Mouse (Mus musculus) C2C12 (cell line): ENCODE measurements around the gene Fcho1. TPM values are rescaled to one million over a fixed set of nuclear protein-coding genes. Genes with fewer than 3 reads are reported as not detected.
"Not testable (repeated sequence)": the region's sequence is repeated elsewhere in the genome, so short reads cannot be mapped to it uniquely, and the experiment has no call there.

Source experiments
- H3K27me3 ChIP-seq: one replicate; pipeline ENCODE4 v1.6.1; 2011; ENCODE audit not compliant: control insufficient read depth, insufficient read depth, insufficient read length
- H3K36me3 ChIP-seq: one replicate; pipeline ENCODE4 v1.6.1; 2011; ENCODE audit not compliant: control insufficient read depth, insufficient read depth
- H3K4me3 ChIP-seq: one replicate; pipeline ENCODE4 v1.5.1; 2011; ENCODE audit warnings: mild to moderate bottlenecking, control low read depth; ENCODE audit not compliant: poor library complexity, insufficient read depth, severe bottlenecking
- H3K79me2 ChIP-seq: one replicate; pipeline ENCODE4 v1.6.1; 2011; ENCODE audit not compliant: control insufficient read depth, insufficient read depth
- H3K79me3 ChIP-seq: one replicate; pipeline ENCODE4 v1.6.1; 2011; ENCODE audit warnings: low read depth, control low read depth
- H3ac ChIP-seq: one replicate; pipeline ENCODE3; 2011; ENCODE audit warnings: low read depth; ENCODE audit not compliant: control insufficient read depth, insufficient read length
- CEBPB ChIP-seq: IDR thresholded peaks from one replicate; pipeline ENCODE4 v1.6.1; 2011; ENCODE audit warnings: low read depth, mild to moderate bottlenecking, control low read depth, moderate library complexity
- CTCF ChIP-seq: IDR thresholded peaks from one replicate; pipeline ENCODE4 v1.5.1; 2011; ENCODE audit not compliant: control insufficient read depth, insufficient read depth, insufficient read length
- FOSL1 ChIP-seq: IDR thresholded peaks from one replicate; pipeline ENCODE4 v1.8.0; 2011; ENCODE audit warnings: mild to moderate bottlenecking, low read length; ENCODE audit not compliant: poor library complexity, insufficient read depth, severe bottlenecking
- MAX ChIP-seq: IDR thresholded peaks from one replicate; pipeline ENCODE4 v1.6.1; 2011; ENCODE audit warnings: mild to moderate bottlenecking, control low read depth
- MYOD1 ChIP-seq: IDR thresholded peaks from one replicate; pipeline ENCODE4 v1.6.1; 2011; ENCODE audit warnings: low read depth; ENCODE audit not compliant: control insufficient read depth, insufficient read length
- MYOG ChIP-seq: IDR thresholded peaks from one replicate; pipeline ENCODE4 v1.6.1; 2011; ENCODE audit not compliant: control insufficient read depth, insufficient read length; ENCODE audit errors: extremely low read depth
- USF1 ChIP-seq: IDR thresholded peaks from one replicate; pipeline ENCODE4 v1.6.1; 2011; ENCODE audit warnings: low read depth, mild to moderate bottlenecking, control low read depth, moderate library complexity
- polyA plus RNA-seq: library from polyadenylated mRNA; unstranded; fragments of >200 nt; fragmentation: generic; extraction: Trizol; gene quantifications from one replicate; pipeline ENCODE4 v1.2.1, GENCODE M21; 2012; ENCODE audit warnings: missing spikeins

Gene Fcho1
- polyA plus RNA-seq, 1 experiment: not detected

GRCm38 (mm10) chr8:71709134-71709799 is 16.2 kb downstream of the Fcho1 start:
- H3K4me3 ChIP-seq: no peak overlapping the region

DNA sequence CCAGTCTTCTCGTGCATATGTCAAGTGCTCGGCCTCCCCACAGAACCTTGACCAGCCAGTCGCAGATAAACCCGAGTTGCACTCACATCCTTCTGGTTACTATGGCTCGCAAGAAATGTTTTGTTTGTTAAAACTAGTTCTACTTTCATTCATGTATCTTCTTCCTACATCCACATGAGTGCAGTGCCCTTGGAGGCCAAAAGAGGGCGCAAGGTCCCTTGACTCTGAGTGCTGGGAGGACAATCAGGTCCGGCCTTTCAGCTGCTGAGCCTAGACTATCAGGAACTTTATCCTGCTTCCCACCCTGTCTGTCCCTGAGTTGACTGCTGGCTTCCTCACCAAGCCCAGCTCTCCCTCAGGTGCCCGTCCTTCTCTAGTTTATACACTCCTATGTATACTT is 17.6 kb downstream of the Fcho1 start:
- no peak for TF ChIP-seq MYOG
- TF ChIP-seq CTCF: peak; percentile 27
- Histone ChIP-seq H3ac (no peak overlapping the region), H3K4me3 (no peak overlapping the region), H3K36me3 (no peaks in the 10 kb centered on the region), H3K27me3 (peaks cover 27% of the 10 kb centered on the region), H3K79me3 (no peaks in the 10 kb centered on the region), H3K79me2 (no peaks in the 10 kb centered on the region)

More at GRCm38 (mm10) chr8:71709134-71709799, 16.2 kb downstream of the Fcho1 start:
- Histone ChIP-seq H3K79me2 (no peaks in the 10 kb centered on the region), H3K36me3 (no peaks in the 10 kb centered on the region), H3K27me3 (peaks cover 30% of the 10 kb centered on the region), H3ac (no peak overlapping the region), H3K79me3 (no peaks in the 10 kb centered on the region)
- no peak for TF ChIP-seq MYOD1
- TF ChIP-seq FOSL1: no peak
- no peak for TF ChIP-seq MAX
- TF ChIP-seq MYOG: no peak
- TF ChIP-seq CEBPB: no peak
- no peak for TF ChIP-seq USF1
- TF ChIP-seq CTCF: no peak

DNA sequence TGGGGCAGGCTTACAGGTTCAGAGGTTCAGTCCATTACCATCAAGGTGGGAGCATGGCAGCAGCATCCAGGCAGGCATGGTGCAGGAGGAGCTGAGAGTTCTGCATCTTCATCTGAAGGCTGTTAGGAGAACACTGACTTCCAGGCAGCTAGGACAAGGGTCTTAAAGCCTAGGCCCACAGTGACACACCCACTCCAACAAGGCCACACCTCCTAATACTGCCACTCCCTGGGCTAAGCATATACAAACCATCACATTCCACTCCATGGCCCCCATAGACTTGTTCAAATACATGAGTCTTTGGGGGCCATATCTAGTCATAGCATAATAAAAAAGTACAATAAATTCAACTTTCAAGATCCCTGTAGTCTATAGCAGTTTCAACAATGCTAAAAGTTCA is 22.1 kb downstream of the Fcho1 start:
- H3K36me3 ChIP-seq, H3ac ChIP-seq, H3K79me2 ChIP-seq, H3K4me3 ChIP-seq, H3K79me3 ChIP-seq: not testable (repeated sequence)
- peaks cover 21% of the 10 kb centered on the region for H3K27me3 ChIP-seq

- Histone ChIP-seq H3K79me3 (no peaks in the 10 kb centered on the region), H3K79me2 (no peaks in the 10 kb centered on the region), H3ac (no peak overlapping the region), H3K27me3 (peaks cover 20% of the 10 kb centered on the region), H3K4me3 (no peak overlapping the region), H3K36me3 (no peaks in the 10 kb centered on the region)
- no peak for TF ChIP-seq CEBPB
Measured at GRCm38 (mm10) chr8:71702923-71703322, 22.6 kb downstream of the Fcho1 start.

DNA sequence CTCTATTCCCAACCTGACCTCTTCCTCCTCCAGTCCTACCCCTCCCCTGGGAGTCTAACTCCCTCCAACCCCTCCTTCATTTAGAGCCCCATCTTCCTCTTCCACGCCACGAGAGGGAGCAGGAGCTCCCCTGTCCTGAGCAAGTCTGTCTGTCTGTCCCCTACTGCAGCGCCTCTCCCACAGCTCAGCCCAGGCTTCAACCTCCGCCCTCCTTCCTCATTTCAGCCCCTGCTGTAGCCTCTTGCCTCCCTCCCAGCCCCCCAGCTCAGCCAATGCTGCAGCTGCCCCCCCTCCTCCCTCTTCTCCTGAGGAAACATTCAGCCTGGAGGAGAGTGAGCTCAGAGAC is 23.5 kb downstream of the Fcho1 start:
- TF ChIP-seq CEBPB (no peak), MYOD1 (no peak), MYOG (no peak), MAX (no peak), FOSL1 (no peak), USF1 (no peak), CTCF (no peak)
- Histone ChIP-seq H3K79me2 (no peaks in the 10 kb centered on the region), H3ac (no peak overlapping the region), H3K36me3 (no peaks in the 10 kb centered on the region), H3K27me3 (peaks cover 17% of the 10 kb centered on the region), H3K4me3 (no peak overlapping the region), H3K79me3 (no peaks in the 10 kb centered on the region)

DNA sequence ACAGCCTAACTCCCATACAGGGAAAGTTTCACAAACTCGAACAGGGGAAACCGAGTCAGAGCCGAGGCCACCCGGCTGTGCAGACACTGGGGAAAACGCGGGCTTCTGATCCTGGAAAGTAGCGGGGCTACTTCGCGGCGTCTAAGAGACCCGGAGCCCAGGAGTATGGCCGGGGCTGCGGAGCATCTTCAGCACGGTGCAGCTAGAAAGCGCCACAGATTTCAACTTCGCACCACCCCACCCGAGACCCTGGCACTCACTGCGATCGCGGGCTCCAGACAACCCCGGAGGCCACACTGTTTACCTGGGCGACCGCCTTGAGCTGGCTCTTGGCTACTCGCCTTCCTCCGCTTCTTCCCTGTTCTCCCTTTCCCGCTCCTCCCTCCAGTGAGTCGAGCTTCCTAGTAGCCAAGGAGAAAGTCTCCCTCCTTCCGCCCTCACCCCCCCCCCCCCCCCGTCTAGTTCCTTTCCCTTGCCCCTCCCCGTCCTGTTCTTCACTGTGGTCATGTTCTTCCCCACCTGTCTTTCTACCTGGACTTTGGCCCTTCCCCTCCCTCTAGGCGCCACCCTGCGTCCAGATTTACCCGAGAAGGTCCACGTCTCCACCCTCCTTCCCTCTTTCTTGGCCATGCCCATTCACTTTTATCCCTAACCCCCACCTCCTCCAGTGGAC is 24.0 kb downstream of the Fcho1 start, which contains the start of gene B3gnt3:
TSS of gene B3gnt3 (minus strand) at position 376 of the 673 bp plus-strand sequence.
- no peak within 1 kb of the TSS for H3ac ChIP-seq
- H3K36me3 ChIP-seq: no peaks in the 10 kb centered on the region
- H3K4me3 ChIP-seq: no peak within 1 kb of the TSS
- no peak for TF ChIP-seq MYOD1
- no peaks in the 10 kb centered on the region for H3K79me2 ChIP-seq
- H3K27me3 ChIP-seq: peaks cover 17% of the 10 kb centered on the region
- no peaks in the 10 kb centered on the region for H3K79me3 ChIP-seq
